11 mouse cellular contexts compared by ENCODE assay signal in genomic region chr5:33217663-33218062, GRCm38 (mm10). TPM values are rescaled to one million over a fixed set of nuclear protein-coding genes. Genes with fewer than 3 reads are reported as not detected.
DNase-seq lines count a peak whose midpoint lies in the region; ATAC-seq and TF ChIP-seq lines count a peak whose summit lies in the region.
"Had no signal": no experiment of that assay in that cellular context is flagged by ENCODE, and none has a peak within 500 bp of the region (broad histone marks: within the 10 kb centered on the region; RNA-seq: fewer than 3 reads in every experiment).

No protein-coding gene starts in this region.

- no peak for DNase-seq in kidney, adult 2 months
- no peak for DNase-seq in layer of hippocampus, postnatal 36 days
- DNase-seq in natural killer cell, adult 2 months (ENCODE audit: low spot score in 2 of 2) = no peak
- no peak for DNase-seq in gastrocnemius, postnatal 25 days
- DNase-seq: cerebellum, adult 11-12 months; kidney, adult 11 months; midbrain, embryonic 14.5 days had no signal

- no peaks in the 10 kb centered on the region for H3K36me3 ChIP-seq in kidney, embryonic 14.5 days (ENCODE audit: control insufficient read depth, insufficient read depth, low read length)
- no peaks in the 10 kb centered on the region for H3K36me3 ChIP-seq in kidney, adult 2 months (ENCODE audit: control insufficient read depth, insufficient read depth, low read length)
- H3K36me3 ChIP-seq in embryonic facial prominence, embryonic 13.5 days = no peaks in the 10 kb centered on the region
- no peaks in the 10 kb centered on the region for H3K36me3 ChIP-seq in intestine, embryonic 15.5 days
- H3K36me3 ChIP-seq in liver, embryonic 16.5 days (ENCODE audit: control insufficient read depth, insufficient read depth) = no peaks in the 10 kb centered on the region

- TF ChIP-seq CTCF in kidney, adult 2 months (conservative IDR thresholded peaks at IDR 0.05; ENCODE audit: insufficient read depth, insufficient read length, low read depth, low read length) = no peak

- H3K4me3 ChIP-seq in kidney, embryonic 14.5 days (ENCODE audit: low read length) = no peak overlapping the region
- no peak overlapping the region for H3K4me3 ChIP-seq in kidney, adult 2 months (ENCODE audit: insufficient read depth, low read depth, low read length)
- H3K4me3 ChIP-seq in embryonic facial prominence, embryonic 13.5 days = no peak overlapping the region
- peak overlapping the region; percentile 6 for H3K4me3 ChIP-seq in intestine, embryonic 15.5 days (replicated peaks)
- peak overlapping the region; percentile 43 for H3K4me3 ChIP-seq in liver, embryonic 16.5 days (ENCODE audit: low read depth, low read length)

- 38% methylated on average over 3 of the region's 3 CpGs for whole genome bisulfite sequencing in kidney, embryonic 14.5 days
- WGBS in kidney, adult 2 months = 84% methylated on average over 3 of the region's 3 CpGs
- 52% methylated on average over 3 of the region's 3 CpGs for WGBS in embryonic facial prominence, embryonic 13.5 days
- 45% methylated on average over 3 of the region's 3 CpGs for WGBS in intestine, embryonic 15.5 days
- 24% methylated on average over 3 of the region's 3 CpGs for WGBS in liver, embryonic 16.5 days (ENCODE audit: insufficient replicate concordance)

- H3K4me2 ChIP-seq in kidney, embryonic 14.5 days (replicated peaks; ENCODE audit: low read depth, low read length) = no peak overlapping the region; the same call in 1 of the 2 replicates
- H3K4me2 ChIP-seq in embryonic facial prominence, embryonic 13.5 days = peak overlapping the region; percentile 35
- H3K4me2 ChIP-seq in intestine, embryonic 15.5 days (replicated peaks) = peak overlapping the region; percentile 51
- H3K4me2 ChIP-seq in liver, embryonic 16.5 days (ENCODE audit: low read depth, low read length) = peak overlapping the region; percentile 55

- H3K27me3 ChIP-seq in kidney, embryonic 14.5 days (ENCODE audit: control insufficient read depth, insufficient read depth, low read length) = no peaks in the 10 kb centered on the region
- no peaks in the 10 kb centered on the region for H3K27me3 ChIP-seq in kidney, adult 2 months (replicated peaks; ENCODE audit: control insufficient read depth, insufficient read depth, low read length)
- H3K27me3 ChIP-seq in embryonic facial prominence, embryonic 13.5 days = no peaks in the 10 kb centered on the region
- H3K27me3 ChIP-seq in intestine, embryonic 15.5 days (replicated peaks) = no peaks in the 10 kb centered on the region
- H3K27me3 ChIP-seq in liver, embryonic 16.5 days (ENCODE audit: control insufficient read depth, insufficient read depth, low read depth, low read length) = no peaks in the 10 kb centered on the region

- no peak for TF ChIP-seq POLR2A in kidney, adult 2 months (IDR thresholded peaks at IDR 0.05; ENCODE audit: low read depth, low read length)

- H3K9ac ChIP-seq in kidney, embryonic 14.5 days (ENCODE audit: low read depth, low read length) = 0 out of 2 replicates have a peak overlapping the region, but pooled peaks have one; percentile 18
- H3K9ac ChIP-seq in embryonic facial prominence, embryonic 13.5 days = peak overlapping the region; percentile 12; the same call in 1 of the 2 replicates
- H3K9ac ChIP-seq in intestine, embryonic 15.5 days = peak overlapping the region; percentile 22; the same call in 1 of the 2 replicates
- peak overlapping the region; percentile 36 for H3K9ac ChIP-seq in liver, embryonic 16.5 days (ENCODE audit: low read depth, low read length)

- ATAC-seq in kidney, embryonic 14.5 days (ENCODE audit: low FRiP score, low TSS enrichment) = no peak
- no peak for ATAC-seq in embryonic facial prominence, embryonic 13.5 days (ENCODE audit: insufficient number of reproducible peaks, insufficient read depth, low FRiP score, low TSS enrichment, low read depth)
- peak; percentile 45 for ATAC-seq in intestine, embryonic 15.5 days
- ATAC-seq in liver, embryonic 16.5 days (ENCODE audit: low read depth) = peak; percentile 60

- H3K4me1 ChIP-seq in kidney, embryonic 14.5 days (ENCODE audit: control insufficient read depth, insufficient read depth, low read length) = peaks cover 12% of the 10 kb centered on the region; the same call in 1 of the 2 replicates
- no peaks in the 10 kb centered on the region for H3K4me1 ChIP-seq in kidney, adult 2 months (ENCODE audit: control insufficient read depth, insufficient read depth, low read length)
- H3K4me1 ChIP-seq in embryonic facial prominence, embryonic 13.5 days = peaks cover 31% of the 10 kb centered on the region
- peaks cover 40% of the 10 kb centered on the region for H3K4me1 ChIP-seq in intestine, embryonic 15.5 days (replicated peaks)
- H3K4me1 ChIP-seq in liver, embryonic 16.5 days (ENCODE audit: control insufficient read depth, low read depth, low read length) = peaks cover 36% of the 10 kb centered on the region

- no peak overlapping the region for H3K27ac ChIP-seq in kidney, embryonic 14.5 days (ENCODE audit: low read depth, low read length)
- H3K27ac ChIP-seq in kidney, adult 2 months (ENCODE audit: insufficient read depth, low read depth, low read length) = no peak overlapping the region
- peak overlapping the region; percentile 48; the same call in 1 of the 2 replicates for H3K27ac ChIP-seq in embryonic facial prominence, embryonic 13.5 days
- peak overlapping the region; percentile 85 for H3K27ac ChIP-seq in intestine, embryonic 15.5 days
- H3K27ac ChIP-seq in liver, embryonic 16.5 days (ENCODE audit: low read length) = peak overlapping the region; percentile 85

- H3K9me3 ChIP-seq in kidney, embryonic 14.5 days (ENCODE audit: control insufficient read depth, low read length) = no peaks in the 10 kb centered on the region
- H3K9me3 ChIP-seq in embryonic facial prominence, embryonic 13.5 days = no peaks in the 10 kb centered on the region
- H3K9me3 ChIP-seq in intestine, embryonic 15.5 days = no peaks in the 10 kb centered on the region
- H3K9me3 ChIP-seq in liver, embryonic 16.5 days (replicated peaks; ENCODE audit: control insufficient read depth, low read length) = no peaks in the 10 kb centered on the region

RNA-seq across cellular contexts. Expression of gene Spon2, which starts 0.6 kb away (rescaled TPM):
- polyA plus RNA-seq in kidney, embryonic 14.5 days (2014; fragmentation: Nextera tagmentation; extraction: Ambion mirVana) = 3.9 and 4.2 TPM in 2 replicates
- 1.5 and 2.5 TPM in 2 replicates for polyA plus RNA-seq in kidney, adult 2 months (2012; rRNA removed)
- polyA plus RNA-seq in embryonic facial prominence, embryonic 13.5 days (2015; fragmentation: Nextera tagmentation; extraction: Ambion mirVana) = 4.9 and 6.2 TPM in 2 replicates
- polyA plus RNA-seq in intestine, embryonic 15.5 days (2015; fragmentation: Nextera tagmentation; extraction: Ambion mirVana) = 23.7 and 26.0 TPM in 2 replicates
- 24.9 and 31.0 TPM in 2 replicates for polyA plus RNA-seq in liver, embryonic 16.5 days (2015; fragmentation: Nextera tagmentation; extraction: Ambion mirVana)
- under 1 TPM; 0.37 to 0.40 TPM for total RNA-seq in layer of hippocampus, postnatal 36 days (2021)
- 1 to 10 TPM; 2.4 to 9.1 TPM for total RNA-seq in gastrocnemius, postnatal 25 days (2021)

RNA-seq across cellular contexts. Expression of gene Ctbp1, which starts 57.1 kb away (rescaled TPM):
- polyA plus RNA-seq in kidney, embryonic 14.5 days (2014; fragmentation: Nextera tagmentation; extraction: Ambion mirVana) = 241 and 398 TPM in 2 replicates
- polyA plus RNA-seq in kidney, adult 2 months (2012; rRNA removed) = 209 and 253 TPM in 2 replicates
- polyA plus RNA-seq in embryonic facial prominence, embryonic 13.5 days (2015; fragmentation: Nextera tagmentation; extraction: Ambion mirVana) = 326 and 350 TPM in 2 replicates
- polyA plus RNA-seq in intestine, embryonic 15.5 days (2015; fragmentation: Nextera tagmentation; extraction: Ambion mirVana) = 275 and 293 TPM in 2 replicates
- 159 and 168 TPM in 2 replicates for polyA plus RNA-seq in liver, embryonic 16.5 days (2015; fragmentation: Nextera tagmentation; extraction: Ambion mirVana)
- total RNA-seq in layer of hippocampus, postnatal 36 days (2021) = 100 to 1,000 TPM; 276 to 303 TPM
- total RNA-seq in gastrocnemius, postnatal 25 days (2021) = 100 to 1,000 TPM; 188 to 210 TPM

Comparison
In these comparisons a context has a peak if more than half of its experiments do, and no peak if none do; other contexts are left out.
1. ATAC-seq: peak in intestine, embryonic 15.5 days (single experiment) and liver, embryonic 16.5 days (single experiment); none in kidney, embryonic 14.5 days (single experiment) and embryonic facial prominence, embryonic 13.5 days (single experiment).
2. H3K27ac ChIP-seq: peak in embryonic facial prominence, embryonic 13.5 days (single experiment), intestine, embryonic 15.5 days (single experiment) and liver, embryonic 16.5 days (single experiment); none in kidney, embryonic 14.5 days (single experiment) and kidney, adult 2 months (single experiment).
3. H3K4me3 ChIP-seq: peak in intestine, embryonic 15.5 days (single experiment) and liver, embryonic 16.5 days (single experiment); none in kidney, embryonic 14.5 days (single experiment), kidney, adult 2 months (single experiment) and embryonic facial prominence, embryonic 13.5 days (single experiment).
4. Peak in every context shown above with its lines, with median percentiles within 50 percentile points of each other: H3K9ac ChIP-seq.